Comparison of ENCODE assay signal across 14 mouse cellular contexts in the genomic region with DNA sequence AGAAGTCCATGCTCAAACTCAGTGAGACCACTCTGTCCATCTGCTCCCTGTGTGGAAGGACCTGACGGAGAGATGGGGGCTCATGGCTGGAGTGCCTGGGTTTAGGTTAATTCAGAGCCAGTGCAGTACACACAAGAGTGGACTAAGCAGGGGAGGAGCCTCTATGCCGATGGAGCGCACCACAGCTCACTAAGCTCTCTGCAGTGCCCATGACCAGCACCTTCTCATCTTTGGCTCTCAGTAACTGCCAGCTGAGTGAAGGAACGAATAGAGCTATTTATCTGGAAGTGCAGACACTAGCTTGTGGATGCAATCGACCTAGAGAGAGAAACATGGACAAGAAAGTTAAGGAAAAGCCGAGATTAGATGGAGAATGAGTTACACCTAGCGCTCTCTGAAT. TPM values are rescaled to one million over a fixed set of nuclear protein-coding genes. Genes with fewer than 3 reads are reported as not detected.
"Had no signal": no experiment of that assay in that cellular context is flagged by ENCODE, and none has a peak within 500 bp of the region (broad histone marks: within the 10 kb centered on the region; RNA-seq: fewer than 3 reads in every experiment).

No protein-coding gene starts in this region.

- DNase-seq: cerebellum, postnatal 10 days; cerebellum, postnatal 14 days; cerebellum, postnatal 25 days; cerebellum, postnatal 36 days; embryo, embryonic 11 days; forebrain, postnatal 0 days; gastrocnemius, adult 2 months; gastrocnemius, postnatal 10 days; gastrocnemius, postnatal 14 days; gastrocnemius, postnatal 25 days; gastrocnemius, postnatal 36 days; heart, adult 18-20 months; heart, adult 2 months had no signal

RNA-seq across cellular contexts. Expression of gene Nr4a3, which starts 24.2 kb away (rescaled TPM):
- polyA plus RNA-seq: erythroblast, embryonic 14.5 days had no signal
